Mouse (Mus musculus): ENCODE results near the gene Maml1. TPM values are rescaled to one million over a fixed set of nuclear protein-coding genes. Genes with fewer than 3 reads are reported as not detected.
A peak's percentile ranks its signal among the peaks of the same experiment; 100 is the strongest.

The Maml1 gene
- total RNA-seq, 2 experiments from 2014 or later, result 8.4 to 8.5 TPM

- DNase-seq (ENCODE audit: extremely low spot score in 1 of 2, low spot score in 2 of 2), result no peak
- intact Hi-C loops (cut with DNase I), result no loop called here
These were observed 5.7 kb downstream of the Maml1 start for GRCm38 (mm10) chr11:50286428-50286827.

- no peak for DNase-seq (ENCODE audit: extremely low spot score in 1 of 2, low spot score in 2 of 2)
- intact Hi-C loops (cut with DNase I), result no loop called here
These were observed 6.4 kb downstream of the Maml1 start for GRCm38 (mm10) chr11:50285696-50286095.

GRCm38 (mm10) chr11:50285263-50285662 is 6.8 kb downstream of the Maml1 start:
- intact Hi-C loops (cut with DNase I), result no loop called here
- DNase-seq (ENCODE audit: extremely low spot score in 1 of 2, low spot score in 2 of 2), result no peak

GRCm38 (mm10) chr11:50280053-50280452 is 12.1 kb downstream of the Maml1 start:
- no peak for DNase-seq (ENCODE audit: extremely low spot score in 1 of 2, low spot score in 2 of 2)
- intact Hi-C loops (cut with DNase I), result no loop called here

- no peak for DNase-seq (ENCODE audit: extremely low spot score in 1 of 2, low spot score in 2 of 2)
- intact Hi-C loops (cut with DNase I), result no loop called here
These were observed 13.1 kb downstream of the Maml1 start for GRCm38 (mm10) chr11:50279005-50279404.

- DNase-seq (ENCODE audit: extremely low spot score in 1 of 2, low spot score in 2 of 2), result no peak
- intact Hi-C loops (cut with DNase I), result no loop called here
These were observed 14.4 kb downstream of the Maml1 start for GRCm38 (mm10) chr11:50277706-50278105.

- intact Hi-C loops (cut with DNase I), result no loop called here
- DNase-seq (ENCODE audit: extremely low spot score in 1 of 2, low spot score in 2 of 2), result no peak
These were observed 15.1 kb downstream of the Maml1 start for GRCm38 (mm10) chr11:50277025-50277424.

GRCm38 (mm10) chr11:50275568-50276151 is 16.5 kb downstream of the Maml1 start:
- DNase-seq (ENCODE audit: extremely low spot score in 1 of 2, low spot score in 2 of 2), result no peak
- intact Hi-C loops (cut with DNase I), result no loop called here

GRCm38 (mm10) chr11:50275077-50275476 is 17.0 kb downstream of the Maml1 start:
- intact Hi-C loops (cut with DNase I), result no loop called here
- DNase-seq (ENCODE audit: extremely low spot score in 1 of 2, low spot score in 2 of 2), result no peak

GRCm38 (mm10) chr11:50272819-50273218 is 19.3 kb downstream of the Maml1 start:
- intact Hi-C loops (cut with DNase I), result no loop called here
- DNase-seq (ENCODE audit: extremely low spot score in 1 of 2, low spot score in 2 of 2), result peak in 1 of 2 experiments; percentile 7

- DNase-seq (ENCODE audit: extremely low spot score in 1 of 2, low spot score in 2 of 2), result no peak
- intact Hi-C loops (cut with DNase I), result no loop called here
These were observed 22.2 kb downstream of the Maml1 start for GRCm38 (mm10) chr11:50269885-50270284.

- intact Hi-C loops (cut with DNase I), result no loop called here
- DNase-seq (ENCODE audit: extremely low spot score in 1 of 2, low spot score in 2 of 2), result no peak
These were observed 22.9 kb downstream of the Maml1 start for GRCm38 (mm10) chr11:50269163-50269562.

- intact Hi-C loops (cut with DNase I), result no loop called here
- no peak for DNase-seq (ENCODE audit: extremely low spot score in 1 of 2, low spot score in 2 of 2)
These were observed 25.1 kb downstream of the Maml1 start for GRCm38 (mm10) chr11:50266997-50267396.

GRCm38 (mm10) chr11:50265931-50266330 is 26.2 kb downstream of the Maml1 start:
- DNase-seq (ENCODE audit: extremely low spot score in 1 of 2, low spot score in 2 of 2), result no peak
- intact Hi-C loops (cut with DNase I), result no loop called here

- no peak for DNase-seq (ENCODE audit: extremely low spot score in 1 of 2, low spot score in 2 of 2)
These were observed 28.9 kb downstream of the Maml1 start for GRCm38 (mm10) chr11:50263198-50263597.

GRCm38 (mm10) chr11:50262020-50262419 is 30.1 kb downstream of the Maml1 start:
- no peak for DNase-seq (ENCODE audit: extremely low spot score in 1 of 2, low spot score in 2 of 2)

More at GRCm38 (mm10) chr11:50263198-50263597, 28.9 kb downstream of the Maml1 start:
- intact Hi-C loops (cut with DNase I), result no loop called here

GRCm38 (mm10) chr11:50258310-50258709 is 33.8 kb downstream of the Maml1 start:
- intact Hi-C loops (cut with DNase I), result no loop called here
- DNase-seq (ENCODE audit: extremely low spot score in 1 of 2, low spot score in 2 of 2), result no peak

More at GRCm38 (mm10) chr11:50262020-50262419, 30.1 kb downstream of the Maml1 start:
- intact Hi-C loops (cut with DNase I), result no loop called here

GRCm38 (mm10) chr11:50256615-50257014 is 35.5 kb downstream of the Maml1 start:
- intact Hi-C loops (cut with DNase I), result no loop called here
- no peak for DNase-seq (ENCODE audit: extremely low spot score in 1 of 2, low spot score in 2 of 2)

GRCm38 (mm10) chr11:50254010-50254580 is 38.0 kb downstream of the Maml1 start:
- peak; percentile 74 to 80 for DNase-seq (ENCODE audit: extremely low spot score in 1 of 2, low spot score in 2 of 2)
- intact Hi-C loops (cut with DNase I), result no loop called here

- intact Hi-C loops (cut with DNase I), result no loop called here
- DNase-seq (ENCODE audit: extremely low spot score in 1 of 2, low spot score in 2 of 2), result peak in 1 of 2 experiments; percentile 13
These were observed 38.7 kb downstream of the Maml1 start for GRCm38 (mm10) chr11:50253393-50253792.

Measured in left cerebral cortex, postnatal 10 days (tissue).